Mouse (Mus musculus) lung, postnatal 0 days (tissue): ENCODE measurements around the gene Gzme. TPM values are rescaled to one million over a fixed set of nuclear protein-coding genes. Genes with fewer than 3 reads are reported as not detected.
"Not testable (repeated sequence)": the region's sequence is repeated elsewhere in the genome, so short reads cannot be mapped to it uniquely, and the experiment has no call there.

ENCODE experiments used
- ATAC-seq: fragments of 200-750 bp; cut with Nextera tagmentation; 2 replicates; pipeline ENCODE4 v1.8.0; 2017; ENCODE audit warnings: moderate library complexity
- DNase-seq: peaks from one replicate; pipeline ENCODE4 v3.0.0-alpha.2; 2016; ENCODE audit warnings: low spot score
- H3K27ac ChIP-seq: fragments of 300-500 bp; sonication (generic); 2 replicates; pipeline ENCODE4 v1.5.1; 2014; ENCODE audit warnings: antibody characterized with exemption, mild to moderate bottlenecking, low read length, mixed read lengths
- H3K27me3 ChIP-seq: fragments of 300-500 bp; sonication (generic); replicated peaks from 2 replicates; pipeline ENCODE4 v1.6.1; 2014; ENCODE audit warnings: low read length, mixed read lengths; ENCODE audit not compliant: insufficient read depth
- H3K36me3 ChIP-seq: fragments of 300-500 bp; sonication (generic); 2 replicates; pipeline ENCODE4 v1.6.1; 2014; ENCODE audit warnings: low read length, mixed read lengths; ENCODE audit not compliant: insufficient read depth
- H3K4me1 ChIP-seq: fragments of 300-500 bp; sonication (generic); 2 replicates; pipeline ENCODE4 v1.6.1; 2014; ENCODE audit warnings: antibody characterized with exemption, low read depth, low read length, mixed read lengths; ENCODE audit not compliant: insufficient read depth
- H3K4me2 ChIP-seq: fragments of 300-500 bp; sonication (generic); replicated peaks from 2 replicates; pipeline ENCODE4 v1.6.1; 2014; ENCODE audit warnings: low read depth, mild to moderate bottlenecking, low read length, moderate library complexity, mixed read lengths
- H3K4me3 ChIP-seq: fragments of 300-500 bp; sonication (generic); 2 replicates; pipeline ENCODE4 v1.5.1; 2014; ENCODE audit warnings: low read depth, low read length
- H3K9ac ChIP-seq: fragments of 300-500 bp; sonication (generic); replicated peaks from 2 replicates; pipeline ENCODE4 v1.6.1; 2014; ENCODE audit warnings: low read depth, mild to moderate bottlenecking
- H3K9me3 ChIP-seq: fragments of 300-500 bp; sonication (generic); 2 replicates; pipeline ENCODE4 v1.6.1; 2016; ENCODE audit warnings: low read length, mixed read lengths
- CTCF ChIP-seq: IDR thresholded peaks from 2 replicates; pipeline ENCODE4 v1.5.1; 2016; ENCODE audit warnings: antibody characterized with exemption, mild to moderate bottlenecking
- EP300 ChIP-seq: IDR thresholded peaks from 2 replicates; pipeline ENCODE4 v1.6.1; 2016; ENCODE audit warnings: antibody characterized with exemption, mild to moderate bottlenecking, control low read depth
- WGBS: fragments of 180-500 bp; shearing (Covaris S2); extraction: QIAGEN DNeasy Blood & Tissue Kit; methylation state at CpG from one replicate; pipeline ENCODE4 v1.1.7; 2014; 5-methylcytosine and 5-hydroxymethylcytosine counted together
- polyA plus RNA-seq: library from polyadenylated mRNA; unstranded; fragments of >200 nt; fragmentation: Nextera tagmentation; extraction: Ambion mirVana; gene quantifications from 2 replicates; pipeline ENCODE4 v1.2.1, GENCODE M21; 2015

The Gzme gene
- not detected in 2 replicates for polyA plus RNA-seq

- Histone ChIP-seq H3K36me3 (no peaks in the 10 kb centered on the region), H3K27ac (no peak within 1 kb of the TSS), H3K27me3 (no peaks in the 10 kb centered on the region), H3K4me1 (no peaks in the 10 kb centered on the region), H3K9ac (no peak within 1 kb of the TSS), H3K4me2 (no peak within 1 kb of the TSS), H3K4me3 (no peak within 1 kb of the TSS), H3K9me3 (no peaks in the 10 kb centered on the region)
- TF ChIP-seq EP300 (no peak), CTCF (no peak)
- ATAC-seq = no peak
- no peak for DNase-seq
Observed at GRCm38 (mm10) chr14:56120525-56120924, at the start of gene Gzme. TSS of gene Gzme (minus strand) at chr14:56120625.

DNA sequence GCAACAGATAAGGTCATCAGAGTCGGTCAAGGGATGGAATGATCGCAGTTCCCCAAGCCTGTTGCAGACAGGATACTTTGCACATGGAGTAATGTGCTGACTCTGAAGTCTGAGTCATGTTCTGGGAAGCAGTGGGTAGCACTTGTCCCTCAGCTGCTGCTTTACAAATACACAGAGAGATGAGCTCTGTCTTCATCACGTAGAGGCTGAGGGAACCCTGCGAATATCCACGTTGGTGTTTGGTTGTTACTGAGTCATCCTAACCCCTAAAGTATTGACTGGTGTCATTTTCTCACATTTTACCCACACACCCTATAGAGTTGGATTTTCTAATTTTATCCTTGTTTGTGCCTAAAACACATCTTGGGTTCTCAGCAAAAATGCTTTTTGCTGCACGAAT lies 47.6 kb upstream of the Gzme start:
- DNase-seq = no peak

GRCm38 (mm10) chr14:56162109-56162508 lies 41.7 kb upstream of the Gzme start:
- no peaks in the 10 kb centered on the region for H3K4me1 ChIP-seq
- H3K27me3 ChIP-seq = no peaks in the 10 kb centered on the region
- no peak overlapping the region for H3K4me2 ChIP-seq
- ATAC-seq = no peak
- no peaks in the 10 kb centered on the region for H3K9me3 ChIP-seq
- no peak for DNase-seq
- H3K9ac ChIP-seq = no peak overlapping the region
- H3K27ac ChIP-seq = no peak overlapping the region
- 87% methylated on average over 2 of the region's 2 CpGs for WGBS
- no peak overlapping the region for H3K4me3 ChIP-seq
- no peak for TF ChIP-seq CTCF
- no peak for TF ChIP-seq EP300
- H3K36me3 ChIP-seq = no peaks in the 10 kb centered on the region

More for the DNA sequence above, 47.6 kb upstream of the Gzme start:
- no peak overlapping the region for H3K27ac ChIP-seq
- H3K27me3 ChIP-seq = no peaks in the 10 kb centered on the region
- no peaks in the 10 kb centered on the region for H3K4me1 ChIP-seq
- ATAC-seq = no peak
- H3K36me3 ChIP-seq = no peaks in the 10 kb centered on the region
- 69% methylated on average over 6 of the region's 6 CpGs for WGBS
- H3K4me3 ChIP-seq = no peak overlapping the region
- no peak for TF ChIP-seq CTCF
- TF ChIP-seq EP300 = no peak
- H3K4me2 ChIP-seq = no peak overlapping the region
- H3K9ac ChIP-seq = no peak overlapping the region
- H3K9me3 ChIP-seq = no peaks in the 10 kb centered on the region

DNA sequence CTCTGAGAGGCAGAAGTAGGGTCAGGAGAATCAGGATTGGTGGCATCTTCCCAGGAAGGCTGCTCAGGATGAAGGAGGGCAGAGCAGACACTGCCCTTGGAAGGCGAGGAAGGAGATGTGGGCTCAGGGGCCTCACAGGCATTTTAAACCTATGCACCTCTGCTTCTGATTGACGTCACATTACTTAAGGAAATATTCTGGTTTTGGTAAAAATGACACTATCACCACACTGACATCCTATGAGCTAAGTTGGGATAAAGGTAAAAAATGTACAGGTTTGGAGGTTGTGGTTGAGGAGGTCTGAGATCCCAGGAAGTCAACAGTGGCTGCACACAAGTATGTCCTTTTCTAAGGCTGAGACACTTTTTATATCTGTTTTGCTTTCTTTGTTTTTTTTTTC lies 39.1 kb upstream of the Gzme start, which contains the start of gene Gzmg:
Gzmg (minus strand) TSS at position 101 of the 400 bp plus-strand sequence.
- not testable (repeated sequence) for H3K4me1 ChIP-seq, ATAC-seq, DNase-seq, H3K4me3 ChIP-seq, H3K27me3 ChIP-seq, H3K36me3 ChIP-seq, H3K9ac ChIP-seq, H3K27ac ChIP-seq, H3K9me3 ChIP-seq, H3K4me2 ChIP-seq
- 77% methylated on average over 2 of the region's 2 CpGs for WGBS

GRCm38 (mm10) chr14:56155340-56155739 lies 34.9 kb upstream of the Gzme start:
- no peaks in the 10 kb centered on the region for H3K27me3 ChIP-seq
- ATAC-seq = no peak
- H3K27ac ChIP-seq = no peak overlapping the region
- H3K4me2 ChIP-seq = no peak overlapping the region
- WGBS = 65% methylated on average over 2 of the region's 2 CpGs
- H3K4me1 ChIP-seq = no peaks in the 10 kb centered on the region
- DNase-seq = no peak
- TF ChIP-seq CTCF (peak; percentile 40), EP300 (no peak)
- no peaks in the 10 kb centered on the region for H3K36me3 ChIP-seq
- no peak overlapping the region for H3K4me3 ChIP-seq
- H3K9ac ChIP-seq = no peak overlapping the region
- no peaks in the 10 kb centered on the region for H3K9me3 ChIP-seq

DNA sequence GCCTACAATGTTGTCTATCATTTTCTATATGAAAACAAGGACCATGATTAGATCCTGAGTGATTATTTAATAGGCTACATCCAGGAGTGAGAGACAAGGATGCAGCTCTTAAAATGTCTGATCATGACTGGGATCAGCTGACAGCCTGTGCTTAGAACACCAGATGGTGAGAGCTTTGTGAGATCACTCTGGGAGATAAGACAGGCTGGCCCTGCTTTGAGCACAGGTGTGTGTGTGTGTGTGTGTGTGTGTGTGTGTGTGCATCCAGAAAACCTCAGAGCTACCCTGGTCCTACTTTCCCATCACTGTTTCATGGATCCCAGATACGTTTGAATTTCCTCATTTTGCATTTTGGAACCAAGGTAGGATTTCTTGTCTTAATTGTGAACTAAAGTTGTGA lies 13.2 kb upstream of the Gzme start:
- not testable (repeated sequence) for H3K4me3 ChIP-seq, H3K27ac ChIP-seq, H3K9me3 ChIP-seq, H3K36me3 ChIP-seq, H3K27me3 ChIP-seq, H3K4me2 ChIP-seq, DNase-seq, H3K4me1 ChIP-seq, H3K9ac ChIP-seq, ATAC-seq
- 69% methylated on average over 1 of the region's 1 CpGs for WGBS

DNA sequence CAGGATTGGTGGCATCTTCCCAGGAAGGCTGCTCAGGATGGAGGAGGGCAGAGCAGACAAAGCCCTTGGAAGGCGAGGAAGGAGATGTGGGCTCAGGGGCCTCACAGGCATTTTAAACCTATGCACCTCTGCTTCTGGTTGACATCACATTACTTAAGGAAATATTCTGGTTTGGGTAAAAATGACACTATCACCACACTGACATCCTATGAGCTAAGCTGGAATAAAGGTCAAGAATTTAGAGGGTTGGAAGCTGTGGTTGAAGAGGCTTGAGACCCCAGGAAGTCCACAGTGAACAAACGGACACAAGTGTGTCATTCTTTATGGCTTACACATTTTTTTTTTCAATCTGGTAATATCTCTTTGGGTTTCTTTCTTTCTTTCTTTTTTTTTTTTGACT lies 12.1 kb upstream of the Gzme start, which contains the start of gene Gzmd:
Gzmd (minus strand) TSS at position 101 of the 400 bp plus-strand sequence.
- not testable (repeated sequence) for H3K9ac ChIP-seq, H3K4me1 ChIP-seq, DNase-seq, H3K27me3 ChIP-seq, ATAC-seq, H3K9me3 ChIP-seq, H3K36me3 ChIP-seq, H3K27ac ChIP-seq, H3K4me2 ChIP-seq, H3K4me3 ChIP-seq
- 58% methylated on average over 2 of the region's 2 CpGs for WGBS
